Mouse (Mus musculus) cerebellum, adult 2 months (tissue): Measurements from ENCODE around the gene Runx2. TPM values are rescaled to one million over a fixed set of nuclear protein-coding genes. Genes with fewer than 3 reads are reported as not detected.

ENCODE experiments used
- DNase-seq, 2 experiments: peaks; one replicate each; pipeline ENCODE4 v3.0.0; 2021
- H3K27ac ChIP-seq: fragments of 200-500 bp; 2 replicates; pipeline ENCODE4 v1.5.1; 2012; ENCODE audit warnings: low read length, control low read depth, inconsistent platforms; ENCODE audit not compliant: insufficient read depth
- H3K27me3 ChIP-seq: fragments of 200-500 bp; 2 replicates; pipeline ENCODE4 v1.6.1; 2012; ENCODE audit warnings: inconsistent platforms, mild to moderate bottlenecking, low read length, moderate library complexity; ENCODE audit not compliant: control insufficient read depth, insufficient read depth
- H3K4me1 ChIP-seq: fragments of 200-500 bp; 2 replicates; pipeline ENCODE4 v1.6.1; 2011; ENCODE audit warnings: low read length; ENCODE audit not compliant: control insufficient read depth, insufficient read depth
- H3K4me3 ChIP-seq: fragments of 200-500 bp; replicated peaks from 2 replicates; pipeline ENCODE3; 2011; ENCODE audit warnings: mild to moderate bottlenecking, low read depth, low read length, control low read depth; ENCODE audit not compliant: insufficient read depth
- CTCF ChIP-seq: fragments of 200-500 bp; IDR thresholded peaks from 2 replicates; pipeline ENCODE4 v1.5.1; 2011; ENCODE audit warnings: low read depth, mild to moderate bottlenecking, control low read depth, low read length, moderate library complexity, borderline replicate concordance; ENCODE audit not compliant: insufficient read depth
- POLR2A ChIP-seq: fragments of 200-500 bp; IDR thresholded peaks from 2 replicates; pipeline ENCODE4 v1.6.1; 2011; ENCODE audit warnings: low read length, control low read depth, borderline replicate concordance; ENCODE audit not compliant: insufficient read depth
- WGBS: fragments of 180-500 bp; shearing (Covaris S2); methylation state at CpG from one replicate; pipeline ENCODE4 v1.1.7; 2018; 5-methylcytosine and 5-hydroxymethylcytosine counted together
- polyA plus RNA-seq: library from polyadenylated mRNA; depleted of rRNA; stranded (reverse); fragments of >200 nt; gene quantifications from 2 replicates; pipeline ENCODE4 v1.2.3, GENCODE M21; 2012

Gene Runx2
- polyA plus RNA-seq, 1 experiment: 0.95 TPM

- Histone ChIP-seq H3K4me1 (no peaks in the 10 kb centered on the region), H3K27ac (no peak overlapping the region), H3K27me3 (no peaks in the 10 kb centered on the region), H3K4me3 (no peak overlapping the region)
- DNase-seq: no peak
- TF ChIP-seq POLR2A (no peak), CTCF (no peak)
- WGBS: 75% methylated on average over 3 of the region's 3 CpGs
Observed at GRCm38 (mm10) chr17:44586196-44586595, 228.4 kb downstream of the Runx2 start.

- Histone ChIP-seq H3K4me3 (no peak overlapping the region), H3K27me3 (no peaks in the 10 kb centered on the region), H3K4me1 (no peaks in the 10 kb centered on the region), H3K27ac (no peak overlapping the region)
- DNase-seq: no peak
- TF ChIP-seq POLR2A (no peak), CTCF (no peak)
- WGBS: 67% methylated on average over 6 of the region's 6 CpGs
Observed at GRCm38 (mm10) chr17:44584781-44585180, 229.8 kb downstream of the Runx2 start.

- no peaks in the 10 kb centered on the region for H3K27me3 ChIP-seq
- no peaks in the 10 kb centered on the region for H3K4me1 ChIP-seq
- WGBS: 48% methylated on average over 5 of the region's 5 CpGs
- no peak for DNase-seq
- H3K4me3 ChIP-seq: no peak overlapping the region
- H3K27ac ChIP-seq: no peak overlapping the region
- TF ChIP-seq POLR2A (no peak), CTCF (no peak)
Observed at GRCm38 (mm10) chr17:44577791-44578190, 236.8 kb downstream of the Runx2 start.

- no peaks in the 10 kb centered on the region for H3K4me1 ChIP-seq
- WGBS: 80% methylated on average over 5 of the region's 5 CpGs
- no peak for DNase-seq
- TF ChIP-seq POLR2A: no peak
- TF ChIP-seq CTCF: no peak
- H3K4me3 ChIP-seq: no peak overlapping the region
- no peaks in the 10 kb centered on the region for H3K27me3 ChIP-seq
- H3K27ac ChIP-seq: no peak overlapping the region
Observed at GRCm38 (mm10) chr17:44570899-44571298, 243.7 kb downstream of the Runx2 start.

- TF ChIP-seq POLR2A (no peak), CTCF (no peak)
- WGBS: 84% methylated on average over 8 of the region's 8 CpGs
- no peak for DNase-seq
- Histone ChIP-seq H3K27me3 (no peaks in the 10 kb centered on the region), H3K4me1 (no peaks in the 10 kb centered on the region), H3K4me3 (no peak overlapping the region), H3K27ac (no peak overlapping the region)
Observed at GRCm38 (mm10) chr17:44569020-44569621, 245.5 kb downstream of the Runx2 start.

GRCm38 (mm10) chr17:44566992-44567391 is 247.6 kb downstream of the Runx2 start:
- no peaks in the 10 kb centered on the region for H3K4me1 ChIP-seq
- 92% methylated on average over 5 of the region's 5 CpGs for WGBS
- H3K4me3 ChIP-seq: no peak overlapping the region

GRCm38 (mm10) chr17:44565884-44566515 is 248.6 kb downstream of the Runx2 start:
- Histone ChIP-seq H3K4me1 (no peaks in the 10 kb centered on the region), H3K27ac (no peak overlapping the region), H3K4me3 (no peak overlapping the region), H3K27me3 (no peaks in the 10 kb centered on the region)
- no peak for TF ChIP-seq CTCF
- no peak for TF ChIP-seq POLR2A
- 90% methylated on average over 8 of the region's 8 CpGs for WGBS
- DNase-seq: no peak

More at GRCm38 (mm10) chr17:44566992-44567391, 247.6 kb downstream of the Runx2 start:
- no peaks in the 10 kb centered on the region for H3K27me3 ChIP-seq
- no peak overlapping the region for H3K27ac ChIP-seq
- TF ChIP-seq POLR2A: no peak
- TF ChIP-seq CTCF: no peak
- DNase-seq: no peak

- WGBS: 48% methylated on average over 14 of the region's 14 CpGs
- no peak for DNase-seq
- Histone ChIP-seq H3K27me3 (no peaks in the 10 kb centered on the region), H3K4me1 (no peaks in the 10 kb centered on the region), H3K4me3 (no peak overlapping the region), H3K27ac (no peak overlapping the region)
- TF ChIP-seq POLR2A: no peak
- TF ChIP-seq CTCF: no peak
Observed at GRCm38 (mm10) chr17:44565311-44565831, 249.2 kb downstream of the Runx2 start.
